Mouse (Mus musculus): ENCODE measurements around the gene Cd200r3. TPM values are rescaled to one million over a fixed set of nuclear protein-coding genes. Genes with fewer than 3 reads are reported as not detected.

Gene Cd200r3
- polyA plus RNA-seq, 1 experiment from 2014 or later, result 0.34 TPM

Other genes starting within 250 kb of the Cd200r3 start
- 3.7 and 4.5 TPM in 2 replicates for gene Nepro, start 219.4 kb upstream of the Cd200r3 start, polyA plus RNA-seq (2015; fragmentation: Nextera tagmentation; extraction: Ambion mirVana)
- gene Gtpbp8, start 197.3 kb upstream of the Cd200r3 start, polyA plus RNA-seq (2015; fragmentation: Nextera tagmentation; extraction: Ambion mirVana), result 19.1 and 21.3 TPM in 2 replicates
- 1.2 TPM in 2 replicates for gene Cd200r1, start 177.9 kb upstream of the Cd200r3 start, polyA plus RNA-seq (2015; fragmentation: Nextera tagmentation; extraction: Ambion mirVana)
- 0.16 and 0.37 TPM in 2 replicates for gene Cd200r4, start 131.9 kb upstream of the Cd200r3 start, polyA plus RNA-seq (2015; fragmentation: Nextera tagmentation; extraction: Ambion mirVana)
- gene Cd200r2, start 76.6 kb upstream of the Cd200r3 start, polyA plus RNA-seq (2015; fragmentation: Nextera tagmentation; extraction: Ambion mirVana), result 0.06 and 0.20 TPM in 2 replicates
- 110 and 113 TPM in 2 replicates for gene Ccdc80, start 149.7 kb downstream of the Cd200r3 start, polyA plus RNA-seq (2015; fragmentation: Nextera tagmentation; extraction: Ambion mirVana)
- 12.7 and 15.3 TPM in 2 replicates for gene Slc35a5, start 215.0 kb downstream of the Cd200r3 start, polyA plus RNA-seq (2015; fragmentation: Nextera tagmentation; extraction: Ambion mirVana)
- gene Atg3, start 215.1 kb downstream of the Cd200r3 start, polyA plus RNA-seq (2015; fragmentation: Nextera tagmentation; extraction: Ambion mirVana), result 29.3 and 33.1 TPM in 2 replicates

Measured in heart, embryonic 15.5 days (tissue).